Mouse (Mus musculus): Measurements from ENCODE around the gene Kcna3. TPM values are rescaled to one million over a fixed set of nuclear protein-coding genes. Genes with fewer than 3 reads are reported as not detected.

Kcna3 gene
- polyA plus RNA-seq, 1 experiment from 2014 or later: 0.29 TPM

DNA sequence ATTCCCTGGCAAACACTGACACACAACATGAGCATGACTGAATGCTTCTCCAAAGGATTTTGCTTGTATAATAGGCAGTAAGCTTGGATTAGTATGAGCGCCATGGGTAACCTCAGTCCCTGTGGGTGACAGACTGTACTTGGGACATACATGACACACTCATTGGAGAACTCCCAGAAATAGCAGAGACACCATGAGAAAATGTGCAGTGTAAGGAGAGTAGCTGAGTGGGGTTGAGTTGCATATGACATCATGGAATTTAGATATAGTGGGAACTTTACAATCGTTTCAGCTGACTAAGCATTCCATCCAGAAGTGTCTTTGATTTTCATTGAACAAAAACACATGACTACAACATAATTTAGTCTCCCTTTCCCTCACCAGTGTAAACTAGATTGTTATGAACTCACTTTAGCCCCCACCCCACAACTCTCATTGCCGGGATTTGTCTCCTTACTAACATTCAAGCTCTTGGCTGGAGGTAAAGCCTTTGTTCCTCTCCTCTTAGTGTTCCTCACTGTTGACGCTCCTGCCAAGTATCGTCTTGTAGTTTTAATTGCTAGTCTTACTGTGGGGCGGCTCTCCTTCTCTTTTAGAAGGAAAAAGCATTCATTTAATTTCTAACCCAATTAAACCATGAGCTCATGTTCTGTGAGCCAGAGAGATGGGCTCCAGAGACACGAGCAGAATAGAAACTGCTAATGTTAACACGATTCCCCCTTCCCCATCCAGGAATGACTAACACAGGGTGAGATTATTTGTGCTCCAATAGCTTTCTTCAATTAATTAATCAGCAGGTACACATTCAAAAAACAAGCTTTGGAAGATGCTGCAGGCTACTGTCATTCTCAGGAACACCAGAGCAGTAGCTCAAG is 33.5 kb upstream of the Kcna3 start:
- no peak overlapping the region for H3K27ac ChIP-seq (ENCODE audit: low read depth, low read length)
- H3K4me2 ChIP-seq (replicated peaks; ENCODE audit: low read depth): no peak overlapping the region
- no peaks in the 10 kb centered on the region for H3K36me3 ChIP-seq (ENCODE audit: control insufficient read depth, insufficient read depth)
- H3K4me1 ChIP-seq (replicated peaks; ENCODE audit: control insufficient read depth, insufficient read depth, low read length): no peaks in the 10 kb centered on the region
- ATAC-seq: no peak
- no peaks in the 10 kb centered on the region for H3K9me3 ChIP-seq (ENCODE audit: control insufficient read depth)
- H3K9ac ChIP-seq (ENCODE audit: low read depth, low read length): no peak overlapping the region
- 78% methylated on average over 8 of the region's 8 CpGs for WGBS
- no peaks in the 10 kb centered on the region for H3K27me3 ChIP-seq (replicated peaks; ENCODE audit: control insufficient read depth, insufficient read depth, low read length)
- no peak for TF ChIP-seq CTCF (IDR thresholded peaks at IDR 0.05; ENCODE audit: low read depth)
- no peak overlapping the region for H3K4me3 ChIP-seq (ENCODE audit: low read depth, low read length)

DNA sequence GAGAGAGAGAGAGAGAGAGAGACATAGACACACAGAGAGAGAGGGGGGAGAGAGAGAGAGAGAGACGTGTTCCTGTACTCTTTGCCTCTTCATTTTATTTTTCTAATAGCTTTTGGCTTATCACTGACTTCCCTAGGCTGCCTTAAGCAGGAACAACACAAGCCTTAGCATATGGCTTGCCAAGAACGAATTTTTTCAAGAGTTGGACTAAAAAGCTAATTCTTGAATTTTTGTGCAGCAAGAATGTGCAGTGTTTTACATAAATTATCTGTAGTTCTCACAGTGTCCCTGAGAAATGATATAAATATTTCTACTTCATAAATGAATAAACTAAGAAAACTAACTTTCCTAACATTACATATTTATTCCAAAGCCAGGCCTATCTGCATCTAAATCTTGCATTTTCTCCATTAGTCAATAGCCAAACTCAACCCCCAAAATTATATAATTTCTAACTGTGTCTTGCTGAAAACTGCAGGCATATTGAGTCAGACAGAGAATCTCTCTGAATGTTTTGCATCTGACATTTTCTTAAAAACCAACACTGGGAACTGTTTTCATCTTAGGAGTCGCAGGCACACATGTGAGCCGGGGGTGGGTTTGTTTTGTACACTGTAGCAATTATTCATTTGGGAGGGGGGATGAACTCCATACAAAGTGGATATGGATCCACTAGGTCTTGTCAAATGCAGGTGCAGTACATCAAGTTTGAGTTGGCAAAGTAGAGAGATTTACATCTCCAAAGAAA is 26.5 kb upstream of the Kcna3 start:
- ATAC-seq: no peak
- WGBS: 64% methylated on average over 4 of the region's 4 CpGs
- Histone ChIP-seq H3K9ac (ENCODE audit: low read depth, low read length) (no peak overlapping the region), H3K4me1 (replicated peaks; ENCODE audit: control insufficient read depth, insufficient read depth, low read length) (no peaks in the 10 kb centered on the region), H3K27me3 (replicated peaks; ENCODE audit: control insufficient read depth, insufficient read depth, low read length) (no peaks in the 10 kb centered on the region), H3K36me3 (ENCODE audit: control insufficient read depth, insufficient read depth) (no peaks in the 10 kb centered on the region), H3K4me3 (ENCODE audit: low read depth, low read length) (no peak overlapping the region), H3K27ac (ENCODE audit: low read depth, low read length) (no peak overlapping the region), H3K9me3 (ENCODE audit: control insufficient read depth) (no peaks in the 10 kb centered on the region), H3K4me2 (replicated peaks; ENCODE audit: low read depth) (no peak overlapping the region)
- TF ChIP-seq CTCF (IDR thresholded peaks at IDR 0.05; ENCODE audit: low read depth): no peak

DNA sequence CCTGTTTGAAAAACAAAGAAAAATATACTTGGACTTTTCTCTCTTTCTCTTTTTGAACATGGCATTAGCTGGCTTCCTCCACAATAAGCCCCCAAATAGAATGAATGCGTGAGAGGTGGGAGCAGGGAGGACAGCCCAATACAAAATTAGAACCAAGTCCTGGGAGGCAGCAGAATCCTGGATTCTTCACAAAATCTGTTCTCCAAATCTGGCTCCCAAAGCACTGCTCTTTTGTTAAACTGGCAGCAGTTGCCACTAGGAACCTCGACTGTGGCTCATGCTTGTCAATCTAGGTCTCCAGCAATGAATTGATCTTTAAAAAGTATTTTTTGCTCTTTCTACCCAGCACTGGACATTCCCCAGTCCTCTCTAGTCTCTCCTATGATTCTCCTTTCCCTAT is 17.7 kb upstream of the Kcna3 start:
- no peaks in the 10 kb centered on the region for H3K4me1 ChIP-seq (replicated peaks; ENCODE audit: control insufficient read depth, insufficient read depth, low read length)
- ATAC-seq: no peak
- TF ChIP-seq CTCF (IDR thresholded peaks at IDR 0.05; ENCODE audit: low read depth): no peak

DNA sequence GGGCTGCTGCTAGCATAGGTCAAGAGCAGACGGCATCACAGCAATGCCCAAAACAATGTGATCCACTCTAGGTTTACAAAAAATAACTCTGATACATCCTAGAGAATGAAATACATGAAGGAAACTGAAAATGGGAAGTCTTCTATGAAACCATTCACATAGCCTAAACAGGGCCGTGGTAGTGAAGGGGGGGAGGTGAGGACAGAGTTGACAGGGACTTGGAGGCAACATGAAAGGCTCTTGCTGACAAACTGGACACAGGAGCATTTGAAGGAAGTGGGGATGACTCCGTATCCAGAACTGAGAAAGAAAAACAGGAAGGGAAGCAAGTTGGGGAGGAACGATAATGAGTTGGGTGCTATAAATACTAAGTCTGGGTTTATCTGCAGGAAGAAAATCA is 4.4 kb upstream of the Kcna3 start:
- 72% methylated on average over 4 of the region's 4 CpGs for WGBS
- Histone ChIP-seq H3K9ac (ENCODE audit: low read depth, low read length) (no peak overlapping the region), H3K4me3 (ENCODE audit: low read depth, low read length) (no peak overlapping the region), H3K4me1 (replicated peaks; ENCODE audit: control insufficient read depth, insufficient read depth, low read length) (no peaks in the 10 kb centered on the region), H3K36me3 (ENCODE audit: control insufficient read depth, insufficient read depth) (no peaks in the 10 kb centered on the region), H3K27ac (ENCODE audit: low read depth, low read length) (no peak overlapping the region), H3K27me3 (replicated peaks; ENCODE audit: control insufficient read depth, insufficient read depth, low read length) (peaks cover 14% of the 10 kb centered on the region), H3K9me3 (ENCODE audit: control insufficient read depth) (no peaks in the 10 kb centered on the region), H3K4me2 (replicated peaks; ENCODE audit: low read depth) (no peak overlapping the region)
- ATAC-seq: no peak
- no peak for TF ChIP-seq CTCF (IDR thresholded peaks at IDR 0.05; ENCODE audit: low read depth)

More for the DNA sequence above, 17.7 kb upstream of the Kcna3 start:
- no peak overlapping the region for H3K9ac ChIP-seq (ENCODE audit: low read depth, low read length)
- H3K27ac ChIP-seq (ENCODE audit: low read depth, low read length): no peak overlapping the region
- no peaks in the 10 kb centered on the region for H3K36me3 ChIP-seq (ENCODE audit: control insufficient read depth, insufficient read depth)
- H3K4me3 ChIP-seq (ENCODE audit: low read depth, low read length): no peak overlapping the region
- no peak overlapping the region for H3K4me2 ChIP-seq (replicated peaks; ENCODE audit: low read depth)
- no peaks in the 10 kb centered on the region for H3K9me3 ChIP-seq (ENCODE audit: control insufficient read depth)
- no peaks in the 10 kb centered on the region for H3K27me3 ChIP-seq (replicated peaks; ENCODE audit: control insufficient read depth, insufficient read depth, low read length)
- WGBS: 57% methylated on average over 2 of the region's 2 CpGs

DNA sequence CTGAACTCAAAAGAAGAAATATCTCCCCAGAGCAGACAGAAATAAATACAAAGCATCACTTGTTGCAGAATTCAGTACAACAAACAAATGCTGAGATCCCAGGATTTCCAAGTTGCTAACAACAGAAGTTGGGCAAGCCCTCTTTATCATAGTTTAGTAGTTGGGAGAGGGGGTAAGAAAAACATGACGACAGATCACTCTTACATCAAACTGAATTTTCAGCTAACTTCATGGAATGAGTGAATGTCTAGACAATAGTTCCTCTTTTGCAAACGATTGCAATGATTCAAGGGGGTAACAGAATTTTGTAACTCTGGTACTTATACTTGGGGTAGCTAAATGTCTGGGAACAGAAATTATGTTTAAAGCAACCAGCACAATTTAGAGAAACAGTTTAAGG is 1.2 kb upstream of the Kcna3 start:
- Histone ChIP-seq H3K36me3 (ENCODE audit: control insufficient read depth, insufficient read depth) (no peaks in the 10 kb centered on the region), H3K9ac (ENCODE audit: low read depth, low read length) (no peak overlapping the region), H3K4me2 (replicated peaks; ENCODE audit: low read depth) (no peak overlapping the region), H3K4me1 (replicated peaks; ENCODE audit: control insufficient read depth, insufficient read depth, low read length) (no peaks in the 10 kb centered on the region), H3K4me3 (ENCODE audit: low read depth, low read length) (no peak overlapping the region), H3K27me3 (replicated peaks; ENCODE audit: control insufficient read depth, insufficient read depth, low read length) (peaks cover 27% of the 10 kb centered on the region), H3K27ac (ENCODE audit: low read depth, low read length) (no peak overlapping the region), H3K9me3 (ENCODE audit: control insufficient read depth) (no peaks in the 10 kb centered on the region)
- 70% methylated on average over 2 of the region's 2 CpGs for WGBS
- no peak for ATAC-seq
- no peak for TF ChIP-seq CTCF (IDR thresholded peaks at IDR 0.05; ENCODE audit: low read depth)

DNA sequence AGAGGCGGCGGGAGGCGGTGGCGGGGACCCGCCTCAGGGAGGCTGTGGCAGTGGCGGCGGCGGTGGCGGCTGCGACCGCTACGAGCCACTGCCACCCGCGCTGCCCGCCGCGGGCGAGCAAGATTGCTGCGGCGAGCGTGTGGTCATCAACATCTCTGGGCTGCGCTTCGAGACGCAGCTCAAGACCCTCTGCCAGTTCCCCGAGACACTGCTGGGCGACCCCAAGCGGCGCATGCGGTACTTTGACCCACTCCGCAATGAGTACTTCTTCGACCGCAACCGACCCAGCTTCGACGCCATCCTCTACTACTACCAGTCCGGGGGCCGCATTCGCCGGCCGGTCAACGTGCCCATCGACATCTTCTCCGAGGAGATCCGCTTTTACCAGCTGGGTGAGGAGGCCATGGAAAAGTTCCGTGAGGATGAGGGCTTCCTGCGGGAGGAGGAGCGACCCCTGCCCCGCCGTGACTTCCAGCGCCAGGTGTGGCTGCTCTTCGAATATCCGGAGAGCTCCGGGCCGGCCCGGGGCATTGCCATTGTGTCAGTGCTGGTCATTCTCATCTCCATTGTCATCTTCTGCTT is 580 bp downstream of the Kcna3 start:
- Histone ChIP-seq H3K4me3 (ENCODE audit: low read depth, low read length) (peak overlapping the region; percentile 67), H3K4me2 (replicated peaks; ENCODE audit: low read depth) (peak overlapping the region; percentile 94), H3K27ac (ENCODE audit: low read depth, low read length) (no peak overlapping the region), H3K27me3 (replicated peaks; ENCODE audit: control insufficient read depth, insufficient read depth, low read length) (peaks cover 27% of the 10 kb centered on the region), H3K9me3 (ENCODE audit: control insufficient read depth) (no peaks in the 10 kb centered on the region), H3K36me3 (ENCODE audit: control insufficient read depth, insufficient read depth) (no peaks in the 10 kb centered on the region), H3K9ac (ENCODE audit: low read depth, low read length) (peak overlapping the region; percentile 42), H3K4me1 (replicated peaks; ENCODE audit: control insufficient read depth, insufficient read depth, low read length) (no peaks in the 10 kb centered on the region)
- TF ChIP-seq CTCF (IDR thresholded peaks at IDR 0.05; ENCODE audit: low read depth): no peak
- 1% methylated on average over 55 of the region's 55 CpGs for WGBS
- ATAC-seq: peak; percentile 31; the same call in 1 of the 2 replicates

All from intestine, postnatal 0 days (tissue).